Mouse (Mus musculus) embryonic fibroblast, embryonic 13.5 days (primary cell): Measurements from ENCODE around the gene D130043K22Rik.

Experiments
- CTCF ChIP-seq: IDR thresholded peaks from 2 replicates; pipeline ENCODE4 v1.5.1; 2011; ENCODE audit warnings: mild to moderate bottlenecking, control low read depth, low read length, moderate library complexity, borderline replicate concordance; ENCODE audit not compliant: insufficient read depth
- POLR2A ChIP-seq: IDR thresholded peaks from 2 replicates; pipeline ENCODE4 v1.6.1; 2011; ENCODE audit warnings: low read depth, mild to moderate bottlenecking, control low read depth, low read length, moderate library complexity

- TF ChIP-seq POLR2A = no peak
- TF ChIP-seq CTCF = no peak
Observed at GRCm38 (mm10) chr13:24905422-24905821, 60.5 kb downstream of the D130043K22Rik start.
